Mouse (Mus musculus): ENCODE measurements around the gene Col23a1. TPM values are rescaled to one million over a fixed set of nuclear protein-coding genes. Genes with fewer than 3 reads are reported as not detected.
"Not testable (repeated sequence)": the region's sequence is repeated elsewhere in the genome, so short reads cannot be mapped to it uniquely, and the experiment has no call there.

Gene Col23a1
- polyA plus RNA-seq, 1 experiment from 2014 or later: 24.9 TPM

- H3K9ac ChIP-seq: no peak overlapping the region
- H3K4me3 ChIP-seq: no peak overlapping the region
- 0 out of 2 replicates have a peak, but pooled peaks have one; percentile 17 for ATAC-seq (ENCODE audit: borderline replicate concordance, extremely low read depth, low FRiP score, low TSS enrichment)
- H3K36me3 ChIP-seq: no peaks in the 10 kb centered on the region
- no peaks in the 10 kb centered on the region for H3K27me3 ChIP-seq
- no peaks in the 10 kb centered on the region for H3K9me3 ChIP-seq
- 51% methylated on average over 9 of the region's 9 CpGs for WGBS
- H3K4me1 ChIP-seq: peaks cover 10% of the 10 kb centered on the region; the same call in 1 of the 2 replicates
- H3K27ac ChIP-seq: no peak overlapping the region
- no peak overlapping the region for H3K4me2 ChIP-seq
Measured at GRCm38 (mm10) chr11:51351151-51351550, 61.4 kb downstream of the Col23a1 start.

GRCm38 (mm10) chr11:51351841-51352240, 62.1 kb downstream of the Col23a1 start:
- H3K4me3 ChIP-seq: no peak overlapping the region
- 28% methylated on average over 5 of the region's 5 CpGs for WGBS
- H3K36me3 ChIP-seq: no peaks in the 10 kb centered on the region
- H3K27me3 ChIP-seq: no peaks in the 10 kb centered on the region
- peaks cover 10% of the 10 kb centered on the region; the same call in 1 of the 2 replicates for H3K4me1 ChIP-seq
- no peak overlapping the region for H3K4me2 ChIP-seq
- H3K9ac ChIP-seq: no peak overlapping the region
- H3K9me3 ChIP-seq: no peaks in the 10 kb centered on the region
- no peak overlapping the region for H3K27ac ChIP-seq
- ATAC-seq (ENCODE audit: borderline replicate concordance, extremely low read depth, low FRiP score, low TSS enrichment): no peak

DNA sequence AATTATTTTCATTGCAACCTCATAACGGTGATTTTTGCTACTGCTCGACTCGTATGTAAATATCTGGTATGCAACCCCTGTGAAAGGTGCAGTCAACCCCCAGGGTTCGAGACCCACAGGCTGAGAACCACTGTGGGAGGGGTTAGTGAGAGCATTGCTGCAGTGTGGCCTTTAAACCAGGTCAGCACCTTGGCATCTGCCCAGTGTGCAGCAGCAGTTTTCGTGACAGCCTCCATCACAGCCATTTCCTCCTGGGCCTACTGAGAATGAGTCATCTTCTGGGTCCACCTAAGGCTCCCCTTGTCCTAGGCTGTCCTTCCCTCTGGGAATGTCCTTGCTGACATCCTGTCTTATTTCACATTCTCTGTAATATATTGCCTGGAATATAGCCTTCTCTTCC, 64.0 kb downstream of the Col23a1 start:
- H3K4me1 ChIP-seq: peaks cover 10% of the 10 kb centered on the region; the same call in 1 of the 2 replicates
- no peaks in the 10 kb centered on the region for H3K36me3 ChIP-seq
- no peaks in the 10 kb centered on the region for H3K9me3 ChIP-seq
- no peak overlapping the region for H3K27ac ChIP-seq
- no peak overlapping the region for H3K4me2 ChIP-seq
- 70% methylated on average over 5 of the region's 5 CpGs for WGBS
- ATAC-seq (ENCODE audit: borderline replicate concordance, extremely low read depth, low FRiP score, low TSS enrichment): no peak
- H3K27me3 ChIP-seq: no peaks in the 10 kb centered on the region
- no peak overlapping the region for H3K4me3 ChIP-seq
- H3K9ac ChIP-seq: no peak overlapping the region

DNA sequence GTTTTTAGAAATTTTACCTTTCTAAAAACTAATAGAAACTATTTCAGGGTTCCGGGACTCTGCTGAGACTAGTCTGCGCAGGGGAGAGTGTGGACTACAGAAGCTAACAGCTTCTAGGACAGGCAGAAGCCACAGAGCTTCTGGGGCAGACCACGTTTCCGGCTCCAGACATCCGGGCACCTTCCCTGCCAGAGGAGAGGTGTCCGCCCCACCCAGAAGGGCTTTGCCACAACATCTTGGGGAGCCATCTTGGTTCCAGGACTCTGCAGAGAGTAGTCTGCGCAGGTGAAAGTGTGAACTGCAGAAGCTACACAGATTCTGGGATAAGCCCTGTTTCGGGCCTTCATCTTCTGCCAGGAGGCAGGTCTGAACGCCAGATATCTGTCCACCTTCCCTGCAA, 69.3 kb downstream of the Col23a1 start:
- WGBS: 90% methylated on average over 9 of the region's 9 CpGs
- H3K4me1 ChIP-seq; H3K36me3 ChIP-seq; H3K9ac ChIP-seq; H3K4me3 ChIP-seq; ATAC-seq (ENCODE audit: borderline replicate concordance, extremely low read depth, low FRiP score, low TSS enrichment); H3K27me3 ChIP-seq; H3K4me2 ChIP-seq; H3K9me3 ChIP-seq; H3K27ac ChIP-seq: not testable (repeated sequence)

DNA sequence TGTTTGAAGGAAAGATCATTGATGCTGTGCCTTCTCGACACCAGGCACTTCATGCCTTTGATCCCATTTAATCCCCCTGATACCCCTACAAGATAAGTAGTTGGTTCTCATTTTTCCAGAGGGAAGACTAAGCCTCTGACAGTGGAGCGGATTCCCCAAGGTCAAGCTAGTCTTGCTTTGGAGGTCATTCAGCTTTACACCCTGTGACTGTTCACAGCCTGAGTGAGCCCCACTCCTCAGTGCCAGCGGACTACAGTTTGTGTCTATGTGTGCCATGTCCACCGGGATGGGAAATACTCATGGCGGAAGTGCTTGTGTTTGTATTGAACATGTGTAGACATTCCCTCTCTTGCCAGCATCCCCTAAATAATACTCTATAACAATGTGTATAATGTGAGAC, 74.6 kb downstream of the Col23a1 start:
- no peak for ATAC-seq (ENCODE audit: borderline replicate concordance, extremely low read depth, low FRiP score, low TSS enrichment)
- Histone ChIP-seq H3K4me1 (no peaks in the 10 kb centered on the region), H3K9me3 (no peaks in the 10 kb centered on the region), H3K27ac (no peak overlapping the region), H3K4me2 (no peak overlapping the region), H3K9ac (no peak overlapping the region), H3K27me3 (no peaks in the 10 kb centered on the region), H3K36me3 (no peaks in the 10 kb centered on the region), H3K4me3 (no peak overlapping the region)
- 55% methylated on average over 5 of the region's 5 CpGs for WGBS

DNA sequence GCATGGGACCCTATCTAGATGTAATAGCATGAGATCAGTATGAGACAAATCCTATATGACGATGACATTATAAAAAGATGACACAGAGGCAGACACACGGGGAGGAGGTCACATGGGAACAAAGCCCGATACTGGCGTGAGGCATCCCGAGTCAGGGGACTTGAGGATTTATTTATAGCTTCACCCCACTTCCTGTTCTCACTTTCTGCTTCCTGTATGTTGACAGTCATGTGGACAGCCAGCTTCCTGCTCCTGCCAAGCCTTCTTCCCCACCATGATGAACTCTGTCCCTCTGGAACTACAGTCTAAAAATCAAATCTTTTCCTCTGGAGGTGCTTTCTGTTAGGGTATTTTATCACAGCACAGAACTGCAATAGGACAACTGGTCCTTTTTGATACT, 77.6 kb downstream of the Col23a1 start:
- Histone ChIP-seq H3K9ac (no peak overlapping the region), H3K9me3 (no peaks in the 10 kb centered on the region), H3K27me3 (no peaks in the 10 kb centered on the region), H3K36me3 (no peaks in the 10 kb centered on the region), H3K4me1 (no peaks in the 10 kb centered on the region), H3K4me2 (no peak overlapping the region), H3K4me3 (no peak overlapping the region), H3K27ac (no peak overlapping the region)
- WGBS: 55% methylated on average over 5 of the region's 5 CpGs
- ATAC-seq (ENCODE audit: borderline replicate concordance, extremely low read depth, low FRiP score, low TSS enrichment): no peak

DNA sequence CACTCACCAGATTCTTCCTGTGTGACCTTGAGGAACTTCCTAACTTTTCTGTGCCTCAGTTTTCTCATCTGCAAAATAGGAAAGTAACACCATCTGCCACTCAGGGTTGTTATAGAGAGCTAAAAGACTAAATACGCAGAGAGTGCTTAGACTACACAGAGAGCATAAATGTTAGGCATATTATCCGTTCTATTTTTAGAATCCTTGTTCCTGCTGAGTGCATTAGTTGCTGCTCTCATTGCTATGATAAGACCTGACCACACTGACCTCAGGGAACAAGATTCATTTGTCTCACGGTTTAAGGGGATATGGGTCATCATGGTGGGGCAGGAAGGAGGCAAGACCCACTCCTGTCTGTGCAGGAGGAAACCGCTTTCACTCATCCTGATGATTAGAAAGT, 80.6 kb downstream of the Col23a1 start:
- H3K4me2 ChIP-seq: no peak overlapping the region
- H3K4me3 ChIP-seq: no peak overlapping the region
- no peaks in the 10 kb centered on the region for H3K4me1 ChIP-seq
- no peaks in the 10 kb centered on the region for H3K27me3 ChIP-seq
- H3K9ac ChIP-seq: no peak overlapping the region
- no peaks in the 10 kb centered on the region for H3K36me3 ChIP-seq
- no peak for ATAC-seq (ENCODE audit: borderline replicate concordance, extremely low read depth, low FRiP score, low TSS enrichment)
- no peaks in the 10 kb centered on the region for H3K9me3 ChIP-seq
- no peak overlapping the region for H3K27ac ChIP-seq
- 36% methylated on average over 4 of the region's 4 CpGs for WGBS

- ATAC-seq (ENCODE audit: borderline replicate concordance, extremely low read depth, low FRiP score, low TSS enrichment): no peak
- 72% methylated on average over 4 of the region's 4 CpGs for WGBS
Measured at GRCm38 (mm10) chr11:51371321-51371720, 81.6 kb downstream of the Col23a1 start.

DNA sequence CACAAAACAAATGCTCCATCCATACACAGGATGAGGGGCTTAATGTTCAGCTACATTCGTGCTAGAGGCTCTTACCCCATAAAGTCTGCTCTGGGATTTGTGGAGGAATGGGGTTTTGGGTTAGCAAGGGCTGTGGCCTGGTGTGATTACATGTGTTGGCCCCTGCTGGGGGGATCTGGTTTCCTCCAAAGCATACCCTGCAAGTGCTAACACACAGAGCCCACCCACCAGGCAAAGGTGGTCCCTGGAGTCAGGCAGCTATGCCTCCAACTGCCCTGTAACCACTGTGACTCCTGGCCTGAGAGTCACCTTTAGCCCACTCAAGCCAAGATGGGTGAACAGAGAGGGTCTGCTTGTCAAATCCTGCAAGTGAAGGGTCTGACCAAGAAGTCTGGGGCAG, 82.2 kb downstream of the Col23a1 start:
- H3K36me3 ChIP-seq: no peaks in the 10 kb centered on the region
- no peaks in the 10 kb centered on the region for H3K9me3 ChIP-seq
- H3K4me2 ChIP-seq: no peak overlapping the region
- no peak overlapping the region for H3K27ac ChIP-seq
- H3K9ac ChIP-seq: no peak overlapping the region
- H3K4me1 ChIP-seq: no peaks in the 10 kb centered on the region
- no peak for ATAC-seq (ENCODE audit: borderline replicate concordance, extremely low read depth, low FRiP score, low TSS enrichment)
- WGBS: 76% methylated on average over 1 of the region's 1 CpGs
- no peak overlapping the region for H3K4me3 ChIP-seq
- H3K27me3 ChIP-seq: no peaks in the 10 kb centered on the region

More at GRCm38 (mm10) chr11:51371321-51371720, 81.6 kb downstream of the Col23a1 start:
- H3K9ac ChIP-seq: no peak overlapping the region
- H3K27ac ChIP-seq: no peak overlapping the region
- no peak overlapping the region for H3K4me2 ChIP-seq
- no peaks in the 10 kb centered on the region for H3K36me3 ChIP-seq
- no peak overlapping the region for H3K4me3 ChIP-seq
- H3K27me3 ChIP-seq: no peaks in the 10 kb centered on the region
- H3K4me1 ChIP-seq: no peaks in the 10 kb centered on the region
- no peaks in the 10 kb centered on the region for H3K9me3 ChIP-seq

DNA sequence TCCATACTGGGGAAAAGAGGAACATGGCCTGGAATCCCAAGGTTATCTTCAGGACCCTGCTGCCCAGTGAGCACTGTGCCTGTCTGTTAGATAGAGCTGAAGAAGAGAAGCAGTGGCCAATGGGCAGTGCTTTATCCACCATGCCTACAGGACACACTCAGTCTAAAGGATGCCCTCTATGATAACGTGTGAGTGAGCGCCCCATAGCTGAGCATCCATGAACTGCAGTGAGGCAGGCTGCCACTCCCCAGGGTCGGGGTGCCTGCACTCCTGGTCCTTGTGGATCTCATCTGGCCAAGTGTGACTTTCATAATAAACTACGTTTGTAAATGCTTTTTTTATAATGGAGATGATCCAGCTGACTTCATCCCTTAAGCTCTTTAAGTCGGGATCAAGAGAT, 87.5 kb downstream of the Col23a1 start:
- H3K4me1 ChIP-seq: no peaks in the 10 kb centered on the region
- no peaks in the 10 kb centered on the region for H3K9me3 ChIP-seq
- H3K36me3 ChIP-seq: no peaks in the 10 kb centered on the region
- ATAC-seq (ENCODE audit: borderline replicate concordance, extremely low read depth, low FRiP score, low TSS enrichment): no peak
- 54% methylated on average over 5 of the region's 5 CpGs for WGBS
- no peak overlapping the region for H3K27ac ChIP-seq
- no peaks in the 10 kb centered on the region for H3K27me3 ChIP-seq
- no peak overlapping the region for H3K4me2 ChIP-seq
- no peak overlapping the region for H3K9ac ChIP-seq
- no peak overlapping the region for H3K4me3 ChIP-seq

DNA sequence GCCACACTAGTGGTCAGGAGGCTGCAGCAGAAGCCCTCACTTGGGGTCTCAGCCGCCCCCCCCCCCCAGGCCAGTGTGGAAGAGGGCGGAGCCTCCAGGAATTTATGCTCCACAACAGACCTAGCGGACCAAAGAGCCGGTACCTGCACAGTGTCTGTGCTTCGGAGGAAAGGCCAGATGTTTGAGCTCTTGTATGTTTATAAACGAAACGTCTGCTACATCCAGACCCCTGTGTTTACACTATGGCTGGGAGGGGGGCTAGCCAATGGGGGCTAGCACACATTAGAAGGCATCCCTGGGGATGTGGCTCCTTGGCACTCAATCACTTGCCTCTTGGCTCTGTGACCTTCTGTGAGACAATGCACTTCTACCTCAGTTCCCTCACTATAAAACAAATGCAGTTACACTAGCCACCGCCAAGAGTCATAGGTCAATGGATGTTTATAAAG, 99.2 kb downstream of the Col23a1 start:
- Histone ChIP-seq H3K4me3 (no peak overlapping the region), H3K9me3 (no peaks in the 10 kb centered on the region), H3K36me3 (no peaks in the 10 kb centered on the region), H3K9ac (no peak overlapping the region), H3K27ac (no peak overlapping the region), H3K27me3 (no peaks in the 10 kb centered on the region), H3K4me1 (peaks cover 17% of the 10 kb centered on the region), H3K4me2 (no peak overlapping the region)
- WGBS: 23% methylated on average over 8 of the region's 8 CpGs
- peak; percentile 58; the same call in 1 of the 2 replicates for ATAC-seq (ENCODE audit: borderline replicate concordance, extremely low read depth, low FRiP score, low TSS enrichment)

DNA sequence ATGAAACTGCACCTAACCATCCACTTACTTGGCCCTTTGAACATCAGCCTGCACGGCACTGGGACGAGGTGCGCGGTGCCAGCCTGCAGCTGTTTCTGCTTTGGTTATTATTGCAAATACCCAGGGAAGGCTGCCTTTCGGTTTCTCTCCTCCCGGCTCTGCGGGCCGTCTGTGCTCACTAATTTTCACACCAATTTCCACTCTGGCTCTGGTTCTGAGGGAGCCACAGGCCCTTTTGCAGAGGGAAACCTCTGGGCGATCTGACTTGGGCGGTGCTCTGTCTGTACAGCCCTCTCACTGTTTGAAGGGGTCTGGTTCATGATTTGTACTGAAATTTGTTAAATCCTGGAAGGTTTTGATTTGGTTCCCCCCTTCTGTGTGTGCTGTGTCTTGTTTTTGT, 100.0 kb downstream of the Col23a1 start:
- H3K9ac ChIP-seq: no peak overlapping the region
- H3K27ac ChIP-seq: no peak overlapping the region
- H3K4me2 ChIP-seq: no peak overlapping the region
- H3K9me3 ChIP-seq: no peaks in the 10 kb centered on the region
- no peak for ATAC-seq (ENCODE audit: borderline replicate concordance, extremely low read depth, low FRiP score, low TSS enrichment)
- WGBS: 65% methylated on average over 10 of the region's 10 CpGs
- no peak overlapping the region for H3K4me3 ChIP-seq
- no peaks in the 10 kb centered on the region for H3K27me3 ChIP-seq
- peaks cover 17% of the 10 kb centered on the region for H3K4me1 ChIP-seq
- H3K36me3 ChIP-seq: no peaks in the 10 kb centered on the region

DNA sequence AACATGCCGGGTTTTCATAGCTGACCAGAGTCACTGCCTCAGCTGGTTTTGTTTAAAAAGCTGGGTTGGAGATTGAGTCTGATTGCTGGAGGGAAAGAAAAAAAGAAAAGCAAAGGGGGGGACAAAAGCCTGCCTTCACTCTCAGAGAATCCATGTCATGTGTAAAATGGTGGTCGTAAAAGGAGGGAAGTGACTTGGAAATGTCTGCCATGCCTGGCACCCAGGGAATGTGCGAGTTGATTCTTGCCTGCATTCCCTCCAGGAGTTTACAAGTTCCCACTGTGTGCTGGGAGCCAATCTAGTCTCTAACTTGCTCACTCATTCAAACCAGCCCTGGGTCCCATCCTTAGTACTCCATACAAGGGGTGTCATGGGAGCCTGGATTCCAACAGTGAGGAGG, 100.8 kb downstream of the Col23a1 start:
- Histone ChIP-seq H3K4me2 (no peak overlapping the region), H3K4me3 (no peak overlapping the region), H3K9me3 (no peaks in the 10 kb centered on the region), H3K27me3 (no peaks in the 10 kb centered on the region), H3K4me1 (peaks cover 17% of the 10 kb centered on the region), H3K27ac (no peak overlapping the region), H3K9ac (no peak overlapping the region), H3K36me3 (no peaks in the 10 kb centered on the region)
- WGBS: 61% methylated on average over 3 of the region's 3 CpGs
- no peak for ATAC-seq (ENCODE audit: borderline replicate concordance, extremely low read depth, low FRiP score, low TSS enrichment)
